Mouse (Mus musculus) liver, adult (tissue): ENCODE measurements around the gene Zer1.

ENCODE experiments used
- GATA4 ChIP-seq: IDR thresholded peaks from 2 replicates; pipeline ENCODE4 v1.6.1; 2014; ENCODE audit warnings: mild to moderate bottlenecking, low read length; ENCODE audit not compliant: insufficient replicate concordance

Gene Zer1

DNA sequence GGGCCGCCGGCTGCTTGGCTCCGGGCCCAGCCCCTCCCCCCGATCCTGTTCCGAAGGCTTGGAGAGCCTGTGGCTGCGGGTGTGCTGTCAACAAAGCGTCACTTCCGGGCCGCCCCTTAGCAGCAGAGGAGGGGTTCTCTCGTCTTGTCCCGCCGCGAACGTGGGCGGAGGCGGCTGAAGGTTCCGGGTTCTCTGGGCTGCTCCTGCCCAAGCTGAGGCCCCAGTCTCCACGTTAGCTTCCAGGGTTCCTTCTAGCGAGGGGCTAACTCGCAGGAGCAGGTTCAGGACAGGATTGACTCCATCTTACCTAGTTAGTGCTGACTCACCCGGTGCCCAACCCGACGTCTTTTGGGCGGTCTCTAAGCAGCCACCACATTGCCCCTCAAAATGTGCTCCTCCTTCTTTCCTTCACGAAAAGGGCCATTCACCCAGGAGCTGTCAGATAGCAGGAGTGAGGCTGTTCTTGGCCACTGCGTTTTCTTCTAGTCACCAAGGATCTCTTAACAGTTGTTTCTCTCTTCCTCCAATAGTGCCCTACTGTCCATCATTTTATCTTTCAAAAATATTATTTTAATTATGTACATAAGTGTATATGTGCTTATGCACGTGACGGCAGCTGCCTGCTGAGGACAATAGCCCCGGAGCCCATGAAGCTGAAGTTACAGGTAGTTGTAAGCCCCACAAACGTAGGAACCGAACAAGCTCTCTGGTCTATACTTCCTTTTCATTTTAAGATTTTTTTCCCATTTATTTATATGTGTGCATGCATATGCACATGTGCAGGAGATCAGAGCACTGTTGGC lies at the start of gene Zer1:
Gene Zer1 (minus strand): TSS at position 114 of the 803 bp plus-strand sequence.
- TF ChIP-seq GATA4 = peak; percentile 39; the same call in 1 of the 2 replicates

DNA sequence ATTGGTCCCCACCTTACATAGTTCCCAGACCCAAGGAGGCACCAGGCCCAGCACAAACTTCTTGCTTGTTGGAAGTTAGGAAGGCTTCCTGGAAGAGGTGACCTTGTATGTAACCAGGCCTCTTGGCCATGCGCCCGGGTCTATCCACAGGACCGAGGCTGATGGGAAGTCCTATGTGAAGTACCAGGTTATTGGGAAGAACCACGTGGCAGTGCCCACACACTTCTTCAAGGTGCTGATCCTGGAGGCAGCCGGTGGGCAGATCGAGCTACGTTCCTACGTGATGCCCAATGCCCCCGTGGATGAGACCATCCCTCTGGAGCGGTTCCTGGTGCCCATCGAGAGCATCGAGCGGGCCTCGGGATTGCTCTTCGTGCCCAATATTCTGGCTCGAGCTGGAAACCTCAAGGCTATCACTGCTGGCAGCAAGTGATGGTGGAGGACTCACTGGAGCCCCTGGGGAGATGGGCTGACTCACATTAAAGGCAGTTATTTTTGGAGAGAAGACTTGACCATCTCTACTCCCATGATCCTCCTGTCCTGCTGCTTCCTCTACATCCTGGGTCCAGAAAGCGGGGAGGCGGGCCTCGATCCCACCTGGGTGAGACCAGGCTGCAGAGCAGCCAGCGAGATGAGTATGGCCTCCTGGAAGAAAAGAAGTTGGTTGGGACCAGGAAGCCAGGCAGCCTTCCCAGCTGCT lies 49.3 kb upstream of the Zer1 start:
- TF ChIP-seq GATA4 = no peak

GRCm38 (mm10) chr2:30171997-30172382 lies 47.6 kb upstream of the Zer1 start:
- no peak for TF ChIP-seq GATA4

GRCm38 (mm10) chr2:30171371-30171996 lies 47.1 kb upstream of the Zer1 start, which contains the start of gene Endog:
Endog (plus strand) TSS chr2:30171493.
- TF ChIP-seq GATA4 = no peak; the same call in 1 of the 2 replicates

DNA sequence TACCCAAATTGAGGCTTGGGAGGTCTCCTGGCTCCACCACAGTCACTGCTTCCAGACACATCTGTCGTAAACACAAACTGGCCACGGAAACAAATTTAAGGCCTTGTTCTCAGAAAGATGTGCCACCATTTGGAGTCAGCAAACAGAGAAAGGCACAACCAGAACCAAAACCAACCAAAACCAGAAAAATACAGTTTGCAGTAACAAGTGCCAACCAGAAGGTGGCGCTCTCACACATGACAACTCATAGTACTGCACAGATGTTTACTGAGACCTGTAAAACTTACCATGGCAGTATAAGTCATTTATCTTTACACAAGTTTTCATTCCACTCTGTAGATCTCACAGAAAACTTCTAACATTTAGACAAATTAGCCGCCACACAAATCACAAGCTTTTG lies 42.3 kb upstream of the Zer1 start:
- TF ChIP-seq GATA4 = no peak

- no peak for TF ChIP-seq GATA4
Observed at GRCm38 (mm10) chr2:30164340-30164932, 40.1 kb upstream of the Zer1 start.

DNA sequence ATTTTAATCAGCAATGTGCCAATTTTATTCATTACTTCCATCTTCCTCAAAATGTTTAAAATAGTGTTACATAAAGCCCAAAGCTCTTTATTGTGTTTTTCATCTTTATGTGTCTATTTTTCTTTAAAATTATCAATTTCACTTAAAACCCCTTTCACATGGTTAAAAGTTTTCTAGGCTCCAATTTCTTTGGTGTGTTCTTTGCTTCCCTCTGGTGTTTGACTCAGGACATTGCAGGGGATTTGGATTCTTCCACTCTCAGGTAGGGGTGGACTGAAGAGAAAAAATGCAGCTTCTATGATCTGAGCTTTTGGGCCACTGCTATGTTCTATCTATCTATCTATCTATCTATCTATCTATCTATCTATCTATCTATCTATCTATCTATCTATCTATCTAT lies 37.4 kb upstream of the Zer1 start:
- TF ChIP-seq GATA4 = no peak

GRCm38 (mm10) chr2:30152616-30153015 lies 28.2 kb upstream of the Zer1 start:
- no peak for TF ChIP-seq GATA4

GRCm38 (mm10) chr2:30151840-30152239 lies 27.5 kb upstream of the Zer1 start:
- no peak for TF ChIP-seq GATA4

- TF ChIP-seq GATA4 = no peak
Observed at GRCm38 (mm10) chr2:30147466-30147865, 23.1 kb upstream of the Zer1 start.

GRCm38 (mm10) chr2:30144436-30144835 lies 20.1 kb upstream of the Zer1 start:
- no peak for TF ChIP-seq GATA4

DNA sequence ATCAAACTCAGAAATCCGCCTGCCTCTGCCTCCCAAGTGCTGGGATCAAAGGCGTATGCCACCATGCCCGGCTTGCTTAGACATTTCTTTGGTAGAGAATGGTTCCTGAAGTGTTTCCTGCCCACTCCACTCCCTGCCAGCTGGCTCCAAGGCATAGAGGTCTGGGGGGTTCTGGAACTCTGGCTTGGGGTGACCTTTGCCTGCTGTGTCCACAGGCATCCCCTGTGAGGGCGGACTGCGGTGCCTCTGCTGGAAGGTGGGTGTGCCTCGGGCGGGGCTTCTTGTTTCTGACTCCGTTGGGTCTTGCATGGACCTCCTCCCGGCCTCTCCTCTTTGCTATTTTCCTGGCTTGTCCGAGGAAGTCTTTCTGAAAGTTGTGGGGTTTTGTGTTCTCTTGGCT lies 12.1 kb upstream of the Zer1 start:
- TF ChIP-seq GATA4 = no peak

- TF ChIP-seq GATA4 = no peak
Observed at GRCm38 (mm10) chr2:30134928-30135620, 10.7 kb upstream of the Zer1 start.

DNA sequence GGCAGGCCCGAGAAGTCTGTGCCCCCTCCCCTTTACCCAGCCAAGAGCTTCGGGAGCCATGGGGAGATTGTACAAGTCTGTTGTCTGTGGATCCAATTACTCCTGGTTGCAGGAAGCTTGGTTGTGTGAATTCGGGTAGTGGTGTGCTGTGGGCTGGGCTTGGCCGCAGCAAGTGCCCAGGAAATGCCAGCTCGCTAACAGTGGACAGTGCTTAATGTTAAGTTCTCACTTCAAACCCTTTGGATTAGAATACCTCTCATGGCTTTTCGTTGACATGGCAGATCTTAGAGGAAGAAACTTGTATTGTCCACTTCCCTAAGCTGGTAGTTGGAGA lies 10.0 kb upstream of the Zer1 start:
- TF ChIP-seq GATA4 = no peak
